Mouse (Mus musculus): ENCODE results near the gene Acot7. TPM values are rescaled to one million over a fixed set of nuclear protein-coding genes. Genes with fewer than 3 reads are reported as not detected.
A peak's percentile ranks its signal among the peaks of the same experiment; 100 is the strongest.

Gene Acot7
- total and polyA plus RNA-seq, 2 experiments from 2014 or later = 259 to 510 TPM

- Histone ChIP-seq H3K9ac (replicated peaks; ENCODE audit: low read length, poor library complexity, severe bottlenecking) (0 out of 2 replicates have a peak within 1 kb of the TSS, but pooled peaks have one; percentile 0), H3K4me3 (ENCODE audit: low read depth, low read length) (no peak within 1 kb of the TSS), H3K27ac (ENCODE audit: low read depth, low read length) (no peak within 1 kb of the TSS), H3K27me3 (ENCODE audit: insufficient read depth, low read length) (peaks cover 44% of the 10 kb centered on the region), H3K36me3 (ENCODE audit: insufficient read depth, low read length) (no peaks in the 10 kb centered on the region), H3K4me2 (ENCODE audit: low read depth, low read length, poor library complexity, severe bottlenecking) (peak within 1 kb of the TSS; percentile 30; the same call in 1 of the 2 replicates), H3K9me3 (ENCODE audit: low read length) (no peaks in the 10 kb centered on the region), H3K4me1 (ENCODE audit: insufficient read depth, low read length) (no peaks in the 10 kb centered on the region)
- ATAC-seq (ENCODE audit: low FRiP score) (no peak), DNase-seq (ENCODE audit: low spot score) (no peak)
- WGBS = 5% methylated on average over 26 of the region's 26 CpGs
- peak; percentile 67 for TF ChIP-seq CTCF (IDR thresholded peaks at IDR 0.05)
These were observed 140.7 kb downstream of the Acot7 start, which contains the start of gene Rnf207 for GRCm38 (mm10) chr4:152318517-152319234. Gene Rnf207 (minus strand): TSS chr4:152318993.

Other genes with a start within 250 kb of the Acot7 start
- gene Dnajc11, start 244.4 kb upstream of the Acot7 start, total RNA-seq (2014; rRNA removed) = 83.2 and 88.5 TPM in 2 replicates
- 73.7 and 75.9 TPM in 2 replicates for gene Dnajc11, start 244.4 kb upstream of the Acot7 start, polyA plus RNA-seq (2015; fragmentation: Nextera tagmentation; extraction: Ambion mirVana)
- 13.8 and 21.1 TPM in 2 replicates for gene Thap3, start 189.1 kb upstream of the Acot7 start, total RNA-seq (2014; rRNA removed)
- 42.7 and 45.7 TPM in 2 replicates for gene Thap3, start 189.1 kb upstream of the Acot7 start, polyA plus RNA-seq (2015; fragmentation: Nextera tagmentation; extraction: Ambion mirVana)
- 17.2 and 18.3 TPM in 2 replicates for gene Phf13, start 181.9 kb upstream of the Acot7 start, total RNA-seq (2014; rRNA removed)
- 16.6 and 17.1 TPM in 2 replicates for gene Phf13, start 181.9 kb upstream of the Acot7 start, polyA plus RNA-seq (2015; fragmentation: Nextera tagmentation; extraction: Ambion mirVana)
- gene Klhl21, start 169.3 kb upstream of the Acot7 start, total RNA-seq (2014; rRNA removed) = 9.0 and 13.2 TPM in 2 replicates
- gene Klhl21, start 169.3 kb upstream of the Acot7 start, polyA plus RNA-seq (2015; fragmentation: Nextera tagmentation; extraction: Ambion mirVana) = 3.5 and 4.1 TPM in 2 replicates
- gene Zbtb48, start 150.5 kb upstream of the Acot7 start, total RNA-seq (2014; rRNA removed) = 7.8 and 8.9 TPM in 2 replicates
- 17.0 and 20.6 TPM in 2 replicates for gene Zbtb48, start 150.5 kb upstream of the Acot7 start, polyA plus RNA-seq (2015; fragmentation: Nextera tagmentation; extraction: Ambion mirVana)
- gene Tas1r1, start 139.6 kb upstream of the Acot7 start, total RNA-seq (2014; rRNA removed) = 0.11 and 1.5 TPM in 2 replicates
- gene Tas1r1, start 139.6 kb upstream of the Acot7 start, polyA plus RNA-seq (2015; fragmentation: Nextera tagmentation; extraction: Ambion mirVana) = 1.6 TPM in 2 replicates
- 22.5 and 27.4 TPM in 2 replicates for gene Nol9, start 138.8 kb upstream of the Acot7 start, total RNA-seq (2014; rRNA removed)
- gene Nol9, start 138.8 kb upstream of the Acot7 start, polyA plus RNA-seq (2015; fragmentation: Nextera tagmentation; extraction: Ambion mirVana) = 17.5 and 19.0 TPM in 2 replicates
- gene Plekhg5, start 105.6 kb upstream of the Acot7 start, total RNA-seq (2014; rRNA removed) = 17.6 and 33.5 TPM in 2 replicates
- gene Plekhg5, start 105.6 kb upstream of the Acot7 start, polyA plus RNA-seq (2015; fragmentation: Nextera tagmentation; extraction: Ambion mirVana) = 13.0 and 15.1 TPM in 2 replicates
- gene Tnfrsf25, start 62.2 kb upstream of the Acot7 start, total RNA-seq (2014; rRNA removed) = 0.99 and 2.0 TPM in 2 replicates
- gene Tnfrsf25, start 62.2 kb upstream of the Acot7 start, polyA plus RNA-seq (2015; fragmentation: Nextera tagmentation; extraction: Ambion mirVana) = 0.38 and 0.49 TPM in 2 replicates
- gene Espn, start 25.8 kb upstream of the Acot7 start, total RNA-seq (2014; rRNA removed) = 0.22 and 0.42 TPM in 2 replicates
- 0.22 and 0.53 TPM in 2 replicates for gene Espn, start 25.8 kb upstream of the Acot7 start, polyA plus RNA-seq (2015; fragmentation: Nextera tagmentation; extraction: Ambion mirVana)
- gene Hes2, start 19.3 kb upstream of the Acot7 start, total RNA-seq (2014; rRNA removed) = not detected in 2 replicates
- gene Hes2, start 19.3 kb upstream of the Acot7 start, polyA plus RNA-seq (2015; fragmentation: Nextera tagmentation; extraction: Ambion mirVana) = not detected in 2 replicates
- gene Gpr153, start 96.1 kb downstream of the Acot7 start, total RNA-seq (2014; rRNA removed) = 138 and 149 TPM in 2 replicates
- 20.1 and 21.2 TPM in 2 replicates for gene Gpr153, start 96.1 kb downstream of the Acot7 start, polyA plus RNA-seq (2015; fragmentation: Nextera tagmentation; extraction: Ambion mirVana)
- not detected in 2 replicates for gene Hes3, start 113.5 kb downstream of the Acot7 start, total RNA-seq (2014; rRNA removed)
- gene Hes3, start 113.5 kb downstream of the Acot7 start, polyA plus RNA-seq (2015; fragmentation: Nextera tagmentation; extraction: Ambion mirVana) = 0.19 and 0.36 TPM in 2 replicates
- gene Icmt, start 119.1 kb downstream of the Acot7 start, total RNA-seq (2014; rRNA removed) = 34.6 and 38.9 TPM in 2 replicates
- gene Icmt, start 119.1 kb downstream of the Acot7 start, polyA plus RNA-seq (2015; fragmentation: Nextera tagmentation; extraction: Ambion mirVana) = 15.7 and 17.9 TPM in 2 replicates
- 7.6 and 15.2 TPM in 2 replicates for gene Rnf207, start 140.9 kb downstream of the Acot7 start, total RNA-seq (2014; rRNA removed)
- 7.2 and 8.8 TPM in 2 replicates for gene Rnf207, start 140.9 kb downstream of the Acot7 start, polyA plus RNA-seq (2015; fragmentation: Nextera tagmentation; extraction: Ambion mirVana)
- gene Rpl22, start 147.6 kb downstream of the Acot7 start, total RNA-seq (2014; rRNA removed) = 177 and 203 TPM in 2 replicates
- 125 and 148 TPM in 2 replicates for gene Rpl22, start 147.6 kb downstream of the Acot7 start, polyA plus RNA-seq (2015; fragmentation: Nextera tagmentation; extraction: Ambion mirVana)
- gene Chd5, start 160.5 kb downstream of the Acot7 start, total RNA-seq (2014; rRNA removed) = 95.0 and 98.6 TPM in 2 replicates
- 77.6 and 107 TPM in 2 replicates for gene Chd5, start 160.5 kb downstream of the Acot7 start, polyA plus RNA-seq (2015; fragmentation: Nextera tagmentation; extraction: Ambion mirVana)